Mouse (Mus musculus): Measurements from ENCODE around the gene Engase.

- no peak for TF ChIP-seq ZNF384 (IDR thresholded peaks at IDR 0.05; ENCODE audit: low read depth, low read length)
- no peak for TF ChIP-seq HCFC1 (IDR thresholded peaks at IDR 0.05; ENCODE audit: borderline replicate concordance, insufficient read depth, low read length)
Measured at GRCm38 (mm10) chr11:118459536-118459935, 17.1 kb upstream of the Engase start.

Data from ES-E14 (cell line).